Comparison of ENCODE assay signal across 8 mouse cellular contexts in the genomic region with DNA sequence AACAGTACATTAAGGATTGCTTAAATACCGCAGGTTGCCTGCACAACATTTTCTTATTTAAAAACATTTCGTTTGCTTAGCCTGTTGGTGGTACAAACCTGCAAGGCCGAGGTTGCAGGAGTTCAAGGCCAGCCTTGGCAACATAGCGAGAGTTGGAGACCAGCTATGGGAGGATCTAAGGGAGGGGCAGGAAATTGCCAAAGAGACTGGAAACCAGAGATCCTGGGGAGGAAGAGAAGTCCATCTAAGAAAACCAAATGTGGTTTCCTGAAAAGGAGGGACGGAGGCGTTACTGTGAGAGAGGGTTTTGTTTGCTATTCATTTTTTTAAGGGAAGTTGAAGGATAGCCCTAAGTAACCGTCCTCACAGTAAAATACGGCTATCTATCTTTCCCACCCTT. TPM values are rescaled to one million over a fixed set of nuclear protein-coding genes. Genes with fewer than 3 reads are reported as not detected.
DNase-seq lines count a peak whose midpoint lies in the region; ATAC-seq and TF ChIP-seq lines count a peak whose summit lies in the region.

No protein-coding gene starts in this region.

- H3K9ac ChIP-seq in forebrain, embryonic 16.5 days (replicated peaks; ENCODE audit: low read depth, low read length), result peak overlapping the region; percentile 99
- peak overlapping the region; percentile 92; the same call in 1 of the 2 replicates for H3K9ac ChIP-seq in hindbrain, postnatal 0 days (replicated peaks; ENCODE audit: low read length)
- peak overlapping the region; percentile 92 for H3K9ac ChIP-seq in stomach, postnatal 0 days (ENCODE audit: low read length)

- H3K27me3 ChIP-seq in forebrain, embryonic 16.5 days (replicated peaks; ENCODE audit: control insufficient read depth, insufficient read depth, low read length), result no peaks in the 10 kb centered on the region
- no peaks in the 10 kb centered on the region for H3K27me3 ChIP-seq in hindbrain, postnatal 0 days (ENCODE audit: insufficient read depth, low read length)
- H3K27me3 ChIP-seq in stomach, postnatal 0 days (ENCODE audit: control insufficient read depth, insufficient read depth, low read length), result no peaks in the 10 kb centered on the region

- no peak for ATAC-seq in forebrain, embryonic 16.5 days
- ATAC-seq in hindbrain, postnatal 0 days, result no peak
- ATAC-seq in stomach, postnatal 0 days (ENCODE audit: low FRiP score, low TSS enrichment), result no peak

- H3K4me3 ChIP-seq in forebrain, embryonic 16.5 days (replicated peaks; ENCODE audit: low read length), result peak overlapping the region; percentile 78
- H3K4me3 ChIP-seq in hindbrain, postnatal 0 days (ENCODE audit: low read length), result peak overlapping the region; percentile 85
- peak overlapping the region; percentile 79; the same call in 1 of the 2 replicates for H3K4me3 ChIP-seq in stomach, postnatal 0 days (ENCODE audit: low read depth, low read length)

- H3K4me2 ChIP-seq in forebrain, embryonic 16.5 days (ENCODE audit: low read length), result peak overlapping the region; percentile 85
- H3K4me2 ChIP-seq in hindbrain, postnatal 0 days (ENCODE audit: low read depth, low read length), result peak overlapping the region; percentile 93
- H3K4me2 ChIP-seq in stomach, postnatal 0 days (replicated peaks; ENCODE audit: low read depth), result peak overlapping the region; percentile 96

- no peak for TF ChIP-seq CTCF in hindbrain, postnatal 0 days (IDR thresholded peaks at IDR 0.05; ENCODE audit: low read depth)
- TF ChIP-seq CTCF in stomach, postnatal 0 days (IDR thresholded peaks at IDR 0.05; ENCODE audit: low read depth), result no peak

- H3K4me1 ChIP-seq in forebrain, embryonic 16.5 days (replicated peaks; ENCODE audit: control insufficient read depth, insufficient read depth, low read length), result peaks cover 16% of the 10 kb centered on the region
- peaks cover 14% of the 10 kb centered on the region for H3K4me1 ChIP-seq in hindbrain, postnatal 0 days (ENCODE audit: insufficient read depth, low read length)
- 0 out of 2 replicates have a peak, but pooled peaks cover 3% of the 10 kb centered on the region for H3K4me1 ChIP-seq in stomach, postnatal 0 days (replicated peaks; ENCODE audit: control insufficient read depth, insufficient read depth)

- H3K36me3 ChIP-seq in forebrain, embryonic 16.5 days (ENCODE audit: control insufficient read depth, insufficient read depth), result no peaks in the 10 kb centered on the region
- H3K36me3 ChIP-seq in hindbrain, postnatal 0 days (ENCODE audit: insufficient read depth, low read length), result no peaks in the 10 kb centered on the region
- H3K36me3 ChIP-seq in stomach, postnatal 0 days (ENCODE audit: control insufficient read depth, insufficient read depth, low read length), result no peaks in the 10 kb centered on the region

- no peak overlapping the region for H3K27ac ChIP-seq in forebrain, embryonic 16.5 days (ENCODE audit: low read length)
- H3K27ac ChIP-seq in hindbrain, postnatal 0 days, result peak overlapping the region; percentile 95; the same call in 1 of the 2 replicates
- peak overlapping the region; percentile 99 for H3K27ac ChIP-seq in stomach, postnatal 0 days (replicated peaks)

- 60% methylated on average over 8 of the region's 8 CpGs for WGBS in forebrain, embryonic 16.5 days
- 59% methylated on average over 8 of the region's 8 CpGs for WGBS in hindbrain, postnatal 0 days
- 42% methylated on average over 8 of the region's 8 CpGs for WGBS in stomach, postnatal 0 days

- no peak for TF ChIP-seq EP300 in stomach, postnatal 0 days (optimal IDR thresholded peaks at IDR 0.05)

- peak; percentile 42 for DNase-seq in urinary bladder, postnatal 14 days (ENCODE audit: low spot score)
- DNase-seq in urinary bladder, postnatal 25 days (ENCODE audit: low spot score), result no peak
- DNase-seq in hindbrain, postnatal 0 days (ENCODE audit: low spot score), result no peak
- DNase-seq in lung, postnatal 25 days (ENCODE audit: low spot score), result peak; percentile 33
- DNase-seq in stomach, postnatal 0 days (ENCODE audit: low spot score), result no peak
- DNase-seq in thymus, postnatal 36 days, result no peak
- no peak for DNase-seq in MN1 (ENCODE audit: low spot score)

- H3K9me3 ChIP-seq in forebrain, embryonic 16.5 days (ENCODE audit: control insufficient read depth, low read length), result no peaks in the 10 kb centered on the region; the same call in 1 of the 2 replicates
- no peaks in the 10 kb centered on the region for H3K9me3 ChIP-seq in hindbrain, postnatal 0 days (ENCODE audit: low read length)
- H3K9me3 ChIP-seq in stomach, postnatal 0 days (ENCODE audit: control insufficient read depth, low read length), result no peaks in the 10 kb centered on the region

RNA-seq across cellular contexts. Expression of gene A930033H14Rik, which starts 1.3 kb away (rescaled TPM):
- polyA plus RNA-seq in forebrain, embryonic 16.5 days (2015; fragmentation: Nextera tagmentation; extraction: Ambion mirVana), result 1.1 TPM in 2 replicates
- total RNA-seq in hindbrain, postnatal 0 days (2014; rRNA removed), result 0.47 and 0.61 TPM in 2 replicates
- polyA plus RNA-seq in hindbrain, postnatal 0 days (2015; fragmentation: Nextera tagmentation; extraction: Ambion mirVana), result 1.4 TPM in 2 replicates
- 1.2 and 1.5 TPM in 2 replicates for polyA plus RNA-seq in stomach, postnatal 0 days (2015; fragmentation: Nextera tagmentation; extraction: Ambion mirVana)

Comparison
In these comparisons a context has a peak if more than half of its experiments do, and no peak if none do; other contexts are left out.
1. DNase-seq: peak in urinary bladder, postnatal 14 days (single experiment) and lung, postnatal 25 days (single experiment); none in urinary bladder, postnatal 25 days (single experiment), hindbrain, postnatal 0 days (single experiment), stomach, postnatal 0 days (single experiment), thymus, postnatal 36 days (0 of 2) and MN1 (single experiment).
2. Peak in every context shown above with its lines, with median percentiles within 50 percentile points of each other: H3K4me2 ChIP-seq, H3K4me3 ChIP-seq and H3K9ac ChIP-seq.